Mouse (Mus musculus) CD4-positive, CD25-positive, alpha-beta regulatory T cell, adult 2 months (primary cell): ENCODE measurements at regions not wholly inside any gene's neighbourhood (a gene's known extent, or its start where the extent isn't known, plus 50 kb on each side); places are given as distances from the start of the nearest gene placed in this dataset.

Source experiments
- DNase-seq: peaks from one replicate; pipeline ENCODE4 v3.0.0-alpha.2; 2012; ENCODE audit warnings: low read depth, low spot score

DNA sequence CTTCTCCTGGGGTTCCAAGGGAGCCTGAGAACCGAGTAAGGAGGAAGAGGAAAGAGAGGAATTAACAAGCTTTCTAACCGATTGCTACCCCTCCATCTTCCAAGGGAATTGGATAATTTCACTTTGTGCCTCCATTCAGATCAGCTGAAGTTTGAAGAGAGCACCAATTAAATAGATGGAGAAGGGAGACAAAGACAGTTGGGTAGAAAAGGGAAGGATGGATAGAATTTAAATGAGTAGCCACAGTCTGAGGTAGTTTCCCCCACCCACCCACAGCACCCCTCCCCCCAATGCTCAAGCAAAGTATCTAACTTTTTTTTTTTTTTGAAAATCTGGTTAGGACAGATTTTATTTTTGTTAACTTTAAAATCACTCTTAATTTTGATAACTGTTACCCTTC lies 87.2 kb upstream of the Slc7a11 start:
- no peak for DNase-seq

DNA sequence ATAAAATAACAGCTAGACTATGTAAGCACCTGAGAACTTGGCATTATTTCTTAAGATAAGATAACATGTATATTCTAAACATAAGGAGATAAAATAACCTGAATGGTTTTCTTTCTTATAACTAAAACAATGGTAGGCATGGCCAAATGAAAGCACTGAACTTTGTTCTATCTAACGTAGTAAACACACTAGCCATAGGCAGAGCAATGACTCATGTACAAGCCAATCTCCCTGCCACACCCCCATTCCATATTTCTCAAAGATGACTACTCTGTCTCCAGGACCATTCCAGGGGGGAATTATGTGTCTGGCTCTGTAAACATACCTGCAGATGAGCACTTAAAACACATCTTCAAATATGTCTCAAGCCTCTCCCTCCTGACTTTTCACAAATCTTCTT lies 80.6 kb upstream of the Slc7a11 start:
- DNase-seq, result no peak

DNA sequence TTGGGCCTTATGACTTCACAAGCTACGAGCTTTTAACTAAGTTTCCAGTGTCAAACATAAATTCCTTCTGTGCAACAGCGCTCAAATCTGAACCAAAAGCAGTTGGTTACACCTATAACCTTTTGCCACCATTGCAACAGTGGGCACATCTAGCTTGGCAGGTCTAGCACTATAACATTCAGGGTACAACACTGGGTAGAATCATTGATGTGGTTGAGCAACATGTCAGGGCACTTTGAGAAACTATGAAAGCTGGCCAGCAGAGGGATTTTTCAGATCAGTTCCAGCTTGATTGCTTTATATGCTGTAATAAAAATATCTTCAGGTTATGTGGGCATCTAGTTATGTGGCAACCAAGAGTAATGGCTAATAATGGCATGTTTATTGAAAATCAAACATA lies 63.8 kb upstream of the Slc7a11 start:
- no peak for DNase-seq
